Mouse (Mus musculus): ENCODE measurements around the gene Apobec4. TPM values are rescaled to one million over a fixed set of nuclear protein-coding genes. Genes with fewer than 3 reads are reported as not detected.
"Not testable (repeated sequence)": the region's sequence is repeated elsewhere in the genome, so short reads cannot be mapped to it uniquely, and the experiment has no call there.

The Apobec4 gene
- total RNA-seq, 2 experiments from 2014 or later = not detected

DNA sequence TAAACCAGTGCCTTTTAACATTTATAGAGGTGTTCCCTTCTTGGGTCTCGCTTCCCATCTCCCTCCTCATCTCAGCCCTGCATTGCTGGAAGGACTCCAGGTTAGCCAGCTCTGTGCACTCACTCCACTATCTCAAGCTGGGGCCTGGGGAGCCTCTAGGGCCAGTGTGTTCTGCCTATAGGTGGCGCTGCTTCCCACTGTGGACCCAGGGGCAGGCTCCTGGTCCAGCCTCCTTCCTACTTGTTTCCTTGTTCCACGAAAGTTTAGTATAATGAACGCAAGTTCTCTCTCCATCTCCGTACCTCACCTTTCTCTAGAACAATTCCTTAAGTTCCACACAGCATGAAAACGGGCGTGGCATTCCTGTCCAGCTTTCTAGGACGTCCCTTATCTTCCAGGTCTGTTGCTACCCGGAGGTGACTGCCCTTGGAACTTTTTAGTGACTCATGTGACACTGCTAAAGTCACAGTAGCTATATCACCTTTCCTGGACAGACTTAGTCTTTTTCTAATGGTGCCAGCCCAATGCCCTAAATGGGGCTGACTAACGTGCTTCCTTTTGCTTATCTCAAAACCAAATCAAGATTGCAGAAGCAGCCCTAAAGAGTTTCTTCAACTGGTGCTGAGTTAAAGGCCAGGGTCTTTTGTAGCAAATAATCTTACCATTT is 28.9 kb downstream of the Apobec4 start:
- Histone ChIP-seq H3K27ac (no peak overlapping the region), H3K4me3 (no peak overlapping the region)
- DNase-seq (ENCODE audit: low spot score in 2 of 2) = peak; percentile 53 to 83
- TF ChIP-seq CTCF (conservative IDR thresholded peaks at IDR 0.05) = peak; percentile 91

GRCm38 (mm10) chr1:152784620-152785019 is 34.3 kb downstream of the Apobec4 start:
- Histone ChIP-seq H3K4me3 (no peak overlapping the region), H3K27ac (no peak overlapping the region)
- DNase-seq (ENCODE audit: low spot score in 2 of 2) = no peak
- no peak for TF ChIP-seq CTCF (conservative IDR thresholded peaks at IDR 0.05)

- H3K27ac ChIP-seq; DNase-seq (ENCODE audit: low spot score in 2 of 2); H3K4me3 ChIP-seq: not testable (repeated sequence)
These were observed 35.1 kb downstream of the Apobec4 start for GRCm38 (mm10) chr1:152785446-152785845.

GRCm38 (mm10) chr1:152786953-152787352 is 36.6 kb downstream of the Apobec4 start:
- DNase-seq (ENCODE audit: low spot score in 2 of 2) = no peak
- no peak for TF ChIP-seq CTCF (conservative IDR thresholded peaks at IDR 0.05)
- Histone ChIP-seq H3K4me3 (no peak overlapping the region), H3K27ac (no peak overlapping the region)

GRCm38 (mm10) chr1:152788121-152788660 is 37.8 kb downstream of the Apobec4 start:
- no peak for DNase-seq (ENCODE audit: low spot score in 2 of 2)
- no peak for TF ChIP-seq CTCF (conservative IDR thresholded peaks at IDR 0.05)
- no peak overlapping the region for H3K4me3 ChIP-seq
- H3K27ac ChIP-seq = no peak overlapping the region

- DNase-seq (ENCODE audit: low spot score in 2 of 2) = no peak
- Histone ChIP-seq H3K4me3 (no peak overlapping the region), H3K27ac (no peak overlapping the region)
- TF ChIP-seq CTCF (conservative IDR thresholded peaks at IDR 0.05) = peak; percentile 71
These were observed 39.9 kb downstream of the Apobec4 start for GRCm38 (mm10) chr1:152790254-152790653.

GRCm38 (mm10) chr1:152790821-152791220 is 40.5 kb downstream of the Apobec4 start:
- TF ChIP-seq CTCF (conservative IDR thresholded peaks at IDR 0.05) = no peak
- no peak overlapping the region for H3K4me3 ChIP-seq
- no peak overlapping the region; the same call in 1 of the 2 replicates for H3K27ac ChIP-seq
- DNase-seq (ENCODE audit: low spot score in 2 of 2) = no peak

DNA sequence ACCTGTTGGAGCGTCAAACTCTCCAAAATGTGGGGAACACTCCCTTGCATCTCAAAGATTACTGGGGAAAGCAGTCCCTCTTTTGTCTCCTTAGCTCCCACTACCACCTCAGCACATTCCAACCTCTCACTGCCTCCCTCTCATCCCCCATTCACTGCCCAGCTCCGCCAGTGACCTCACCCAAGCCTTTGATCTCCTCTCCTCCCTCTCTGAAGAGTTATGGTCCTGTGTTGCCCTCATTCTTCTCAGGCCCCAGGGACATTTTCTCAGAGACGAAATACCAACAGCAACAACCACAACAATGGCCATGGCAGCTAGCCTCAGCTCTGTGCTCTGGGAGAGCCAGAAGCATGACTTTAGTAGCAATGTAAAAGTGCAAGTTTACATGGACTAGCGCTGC is 40.9 kb downstream of the Apobec4 start:
- TF ChIP-seq CTCF (conservative IDR thresholded peaks at IDR 0.05) = no peak
- Histone ChIP-seq H3K4me3 (no peak overlapping the region), H3K27ac (no peak overlapping the region; the same call in 1 of the 2 replicates)
- no peak for DNase-seq (ENCODE audit: low spot score in 2 of 2)

GRCm38 (mm10) chr1:152792736-152793494 is 42.6 kb downstream of the Apobec4 start:
- DNase-seq (ENCODE audit: low spot score in 2 of 2) = peak; percentile 29 to 34
- TF ChIP-seq CTCF (conservative IDR thresholded peaks at IDR 0.05) = no peak
- Histone ChIP-seq H3K4me3 (no peak overlapping the region), H3K27ac (peak overlapping the region; percentile 49)

DNA sequence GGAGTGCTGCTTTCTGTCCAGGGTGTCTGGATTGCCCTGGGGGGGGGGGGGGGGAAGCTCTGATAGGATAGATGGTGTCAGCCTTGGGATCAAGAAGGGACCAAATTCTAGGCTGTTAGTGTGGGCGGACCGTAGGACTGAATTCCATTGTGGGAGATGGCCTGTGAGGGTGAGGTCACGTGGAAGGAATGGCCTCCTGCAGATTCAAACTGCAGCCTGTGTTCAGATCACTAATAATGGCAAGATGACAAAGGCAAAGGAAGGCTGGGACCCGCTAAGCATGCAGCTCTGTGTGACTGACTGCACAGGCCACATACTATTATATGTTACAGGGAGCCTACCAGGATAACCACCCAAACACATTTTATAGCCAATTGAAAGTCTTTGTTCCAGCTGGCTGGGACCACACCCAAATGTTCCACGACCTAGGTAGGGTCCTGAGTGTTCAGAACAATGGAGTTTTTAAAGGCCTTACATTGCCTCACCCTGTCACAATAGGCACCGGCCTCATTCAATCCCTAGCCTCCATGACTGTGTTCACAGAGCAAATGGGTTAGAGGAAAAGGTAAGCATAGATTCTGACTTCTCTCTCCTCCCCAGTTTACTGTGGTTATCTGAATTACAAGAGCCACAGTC is 43.3 kb downstream of the Apobec4 start:
- no peak for DNase-seq (ENCODE audit: low spot score in 2 of 2)
- Histone ChIP-seq H3K4me3 (no peak overlapping the region), H3K27ac (peak overlapping the region; percentile 49)
- TF ChIP-seq CTCF (conservative IDR thresholded peaks at IDR 0.05) = no peak

DNA sequence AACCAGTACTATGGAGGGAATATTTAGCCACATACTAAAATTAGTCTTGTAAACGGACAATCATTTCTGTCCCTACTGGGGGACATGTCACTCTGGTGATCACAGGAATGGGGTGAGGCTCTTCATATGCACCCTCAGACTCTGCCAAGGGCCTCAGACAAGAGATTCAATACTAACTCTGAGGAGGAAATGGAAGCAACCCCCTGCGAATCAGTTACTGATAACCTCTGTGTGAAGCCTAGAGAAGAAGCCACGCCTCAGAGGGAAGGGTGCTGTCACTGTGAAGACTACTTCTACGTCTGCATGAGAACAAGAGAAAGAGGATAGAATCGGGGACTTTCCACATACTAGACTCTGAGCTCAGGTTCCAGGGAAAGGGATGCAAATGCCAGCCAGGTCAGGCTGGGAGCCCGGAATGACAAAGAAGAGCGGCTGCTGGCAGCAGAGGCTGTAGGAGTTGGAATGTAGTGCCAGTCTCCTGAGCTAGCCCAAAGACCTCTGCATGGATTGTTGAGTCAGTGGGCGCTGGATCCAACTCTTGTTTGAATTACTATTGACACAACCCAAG is 45.4 kb downstream of the Apobec4 start:
- Histone ChIP-seq H3K4me3 (no peak overlapping the region), H3K27ac (0 out of 2 replicates have a peak overlapping the region, but pooled peaks have one; percentile 8)
- DNase-seq (ENCODE audit: low spot score in 2 of 2) = no peak
- TF ChIP-seq CTCF (conservative IDR thresholded peaks at IDR 0.05) = no peak

GRCm38 (mm10) chr1:152796683-152797263 is 46.4 kb downstream of the Apobec4 start:
- DNase-seq (ENCODE audit: low spot score in 2 of 2) = no peak
- Histone ChIP-seq H3K4me3 (no peak overlapping the region), H3K27ac (no peak overlapping the region)
- TF ChIP-seq CTCF (conservative IDR thresholded peaks at IDR 0.05) = no peak

Data from layer of hippocampus, adult 2 months (tissue).